Mouse (Mus musculus) embryonic facial prominence, embryonic 14.5 days (tissue): ENCODE measurements around the gene Il33. TPM values are rescaled to one million over a fixed set of nuclear protein-coding genes. Genes with fewer than 3 reads are reported as not detected.
A peak's percentile ranks its signal among the peaks of the same experiment; 100 is the strongest.

ENCODE experiments used
- ATAC-seq: fragments of 200-750 bp; cut with Nextera tagmentation; 2 replicates; pipeline ENCODE4 v1.8.0; 2017; ENCODE audit warnings: low read depth, moderate number of reproducible peaks, moderate TSS enrichment
- DNase-seq: peaks from one replicate; pipeline ENCODE4 v3.0.0-alpha.2; 2015; ENCODE audit warnings: low spot score
- H3K27ac ChIP-seq: fragments of 300-500 bp; sonication (generic); replicated peaks from 2 replicates; pipeline ENCODE4 v1.5.1; 2014; ENCODE audit warnings: low read depth, mild to moderate bottlenecking, low read length, moderate library complexity
- H3K27me3 ChIP-seq: fragments of 300-500 bp; sonication (generic); replicated peaks from 2 replicates; pipeline ENCODE4 v1.6.1; 2014; ENCODE audit warnings: low read length; ENCODE audit not compliant: control insufficient read depth, insufficient read depth
- H3K36me3 ChIP-seq: fragments of 300-500 bp; sonication (generic); 2 replicates; pipeline ENCODE4 v1.6.1; 2014; ENCODE audit warnings: low read length, mixed read lengths; ENCODE audit not compliant: control insufficient read depth, insufficient read depth
- H3K4me1 ChIP-seq: fragments of 300-500 bp; sonication (generic); 2 replicates; pipeline ENCODE4 v1.6.1; 2014; ENCODE audit warnings: antibody characterized with exemption, low read length; ENCODE audit not compliant: control insufficient read depth, insufficient read depth
- H3K4me2 ChIP-seq: fragments of 300-500 bp; sonication (generic); 2 replicates; pipeline ENCODE4 v1.6.1; 2014; ENCODE audit warnings: low read depth, mild to moderate bottlenecking, low read length, moderate library complexity, mixed read lengths
- H3K4me3 ChIP-seq: fragments of 300-500 bp; sonication (generic); 2 replicates; pipeline ENCODE4 v1.5.1; 2014; ENCODE audit warnings: low read depth, mild to moderate bottlenecking, low read length
- H3K9ac ChIP-seq: fragments of 300-500 bp; sonication (generic); 2 replicates; pipeline ENCODE4 v1.6.1; 2014; ENCODE audit warnings: low read depth, mild to moderate bottlenecking, low read length, moderate library complexity, mixed read lengths
- H3K9me3 ChIP-seq: fragments of 300-500 bp; sonication (generic); 2 replicates; pipeline ENCODE4 v1.6.1; 2016; ENCODE audit warnings: low read length; ENCODE audit not compliant: control insufficient read depth
- WGBS: fragments of 180-500 bp; shearing (Covaris S2); extraction: QIAGEN DNeasy Blood & Tissue Kit; methylation state at CpG from one replicate; pipeline ENCODE4 v1.1.7; 2014; 5-methylcytosine and 5-hydroxymethylcytosine counted together
- polyA plus RNA-seq: library from polyadenylated mRNA; unstranded; fragments of >200 nt; fragmentation: Nextera tagmentation; extraction: Ambion mirVana; gene quantifications from 2 replicates; pipeline ENCODE4 v1.2.1, GENCODE M21; 2014

Gene Il33
- polyA plus RNA-seq, 1 experiment from 2014 or later, result 12.3 TPM

- Histone ChIP-seq H3K27me3 (no peaks in the 10 kb centered on the region), H3K9ac (no peak overlapping the region), H3K4me1 (peaks cover 4% of the 10 kb centered on the region; the same call in 1 of the 2 replicates), H3K36me3 (no peaks in the 10 kb centered on the region), H3K27ac (no peak overlapping the region), H3K4me2 (no peak overlapping the region), H3K9me3 (no peaks in the 10 kb centered on the region), H3K4me3 (no peak overlapping the region)
- ATAC-seq, result no peak
- no peak for DNase-seq
- WGBS, result 72% methylated on average over 4 of the region's 4 CpGs
Measured at GRCm38 (mm10) chr19:29891981-29892380, 32.9 kb upstream of the Il33 start.

DNA sequence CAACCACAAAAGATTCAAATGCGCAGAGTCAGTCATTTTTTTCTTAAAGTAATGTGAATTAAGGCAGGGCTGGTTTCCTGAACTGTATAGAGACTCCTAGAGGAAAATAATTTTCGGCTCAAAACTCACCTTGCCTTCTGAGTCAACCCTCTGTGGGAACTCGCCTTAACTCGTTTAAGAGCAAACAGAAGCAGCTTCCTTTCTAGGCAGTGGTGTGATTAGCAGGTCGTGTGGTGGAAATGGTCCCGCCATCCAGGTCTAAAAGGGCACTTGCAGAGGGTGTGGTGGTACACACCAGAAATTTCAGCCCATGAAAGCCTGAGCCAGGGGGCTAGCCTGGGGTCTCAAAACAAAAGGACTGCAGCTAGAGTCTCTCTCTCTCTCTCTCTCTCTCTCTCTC, 32.1 kb upstream of the Il33 start:
- peaks cover 4% of the 10 kb centered on the region; the same call in 1 of the 2 replicates for H3K4me1 ChIP-seq
- no peaks in the 10 kb centered on the region for H3K9me3 ChIP-seq
- no peaks in the 10 kb centered on the region for H3K27me3 ChIP-seq
- DNase-seq, result no peak
- H3K27ac ChIP-seq, result no peak overlapping the region
- H3K4me3 ChIP-seq, result no peak overlapping the region
- no peak for ATAC-seq
- no peak overlapping the region for H3K9ac ChIP-seq
- H3K4me2 ChIP-seq, result no peak overlapping the region
- H3K36me3 ChIP-seq, result no peaks in the 10 kb centered on the region
- 70% methylated on average over 6 of the region's 6 CpGs for WGBS

DNA sequence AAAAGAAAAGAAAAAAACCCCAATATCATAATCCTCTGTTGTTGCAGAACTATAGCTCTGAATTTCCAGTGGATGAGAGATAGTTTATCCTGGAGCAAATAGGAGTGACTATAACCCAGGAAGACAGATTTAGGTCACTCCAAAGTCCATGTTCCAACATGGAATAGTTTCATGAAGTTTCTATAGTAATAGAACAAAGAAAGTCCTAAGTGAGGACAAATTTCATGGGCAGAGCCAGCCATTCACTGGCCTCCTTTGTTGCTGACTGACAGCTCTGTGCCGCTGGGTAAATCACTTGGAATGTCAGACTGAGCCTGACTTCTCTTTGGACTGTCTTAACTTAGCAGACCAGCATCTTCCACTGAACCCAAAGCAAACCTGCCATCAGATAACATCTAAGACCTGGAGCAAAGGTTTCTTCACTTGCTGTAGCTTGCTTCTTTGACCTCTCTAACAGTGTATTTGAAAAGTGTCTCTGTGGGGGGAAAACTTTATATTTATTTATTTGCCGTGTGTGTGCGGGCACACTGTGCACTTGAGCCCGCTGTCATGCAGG, 31.1 kb upstream of the Il33 start:
- ATAC-seq, result no peak
- DNase-seq, result no peak
- Histone ChIP-seq H3K27me3 (no peaks in the 10 kb centered on the region), H3K4me3 (no peak overlapping the region), H3K9me3 (no peaks in the 10 kb centered on the region), H3K27ac (no peak overlapping the region), H3K4me1 (peaks cover 4% of the 10 kb centered on the region; the same call in 1 of the 2 replicates), H3K9ac (no peak overlapping the region), H3K36me3 (no peaks in the 10 kb centered on the region), H3K4me2 (no peak overlapping the region)
- WGBS, result 72% methylated on average over 4 of the region's 4 CpGs

- H3K9ac ChIP-seq, result no peak overlapping the region
- 78% methylated on average over 12 of the region's 12 CpGs for WGBS
- no peak overlapping the region for H3K4me2 ChIP-seq
- H3K4me1 ChIP-seq, result peaks cover 4% of the 10 kb centered on the region; the same call in 1 of the 2 replicates
- no peak overlapping the region for H3K27ac ChIP-seq
- H3K27me3 ChIP-seq, result no peaks in the 10 kb centered on the region
- no peak for ATAC-seq
- H3K9me3 ChIP-seq, result peaks cover 3% of the 10 kb centered on the region
- no peaks in the 10 kb centered on the region for H3K36me3 ChIP-seq
- no peak overlapping the region for H3K4me3 ChIP-seq
- DNase-seq, result no peak
Measured at GRCm38 (mm10) chr19:29894381-29894780, 30.5 kb upstream of the Il33 start.

DNA sequence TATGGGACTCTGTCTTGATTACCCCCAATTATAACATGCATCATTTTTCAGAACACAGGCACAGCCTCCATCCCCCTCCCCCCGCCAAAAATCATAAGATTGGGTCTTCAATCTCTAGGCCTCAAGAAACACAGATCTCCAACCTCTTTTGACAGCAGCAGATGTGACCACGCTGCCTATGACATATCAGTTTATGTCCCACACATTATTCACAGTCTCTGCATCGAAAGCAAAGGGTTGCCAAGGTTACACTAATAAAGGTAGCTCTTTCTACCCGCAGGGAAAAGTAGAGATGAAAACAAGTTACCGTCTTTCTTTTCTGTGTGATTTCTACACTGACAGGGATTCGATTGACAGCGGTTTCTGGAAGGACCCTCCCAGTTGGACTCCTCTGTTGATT, 29.9 kb upstream of the Il33 start:
- H3K4me2 ChIP-seq, result no peak overlapping the region
- peaks cover 10% of the 10 kb centered on the region for H3K9me3 ChIP-seq
- H3K4me3 ChIP-seq, result no peak overlapping the region
- ATAC-seq (no peak), DNase-seq (no peak)
- H3K36me3 ChIP-seq, result no peaks in the 10 kb centered on the region
- peaks cover 4% of the 10 kb centered on the region; the same call in 1 of the 2 replicates for H3K4me1 ChIP-seq
- H3K27ac ChIP-seq, result no peak overlapping the region
- H3K9ac ChIP-seq, result no peak overlapping the region
- 63% methylated on average over 7 of the region's 7 CpGs for WGBS
- no peaks in the 10 kb centered on the region for H3K27me3 ChIP-seq

DNA sequence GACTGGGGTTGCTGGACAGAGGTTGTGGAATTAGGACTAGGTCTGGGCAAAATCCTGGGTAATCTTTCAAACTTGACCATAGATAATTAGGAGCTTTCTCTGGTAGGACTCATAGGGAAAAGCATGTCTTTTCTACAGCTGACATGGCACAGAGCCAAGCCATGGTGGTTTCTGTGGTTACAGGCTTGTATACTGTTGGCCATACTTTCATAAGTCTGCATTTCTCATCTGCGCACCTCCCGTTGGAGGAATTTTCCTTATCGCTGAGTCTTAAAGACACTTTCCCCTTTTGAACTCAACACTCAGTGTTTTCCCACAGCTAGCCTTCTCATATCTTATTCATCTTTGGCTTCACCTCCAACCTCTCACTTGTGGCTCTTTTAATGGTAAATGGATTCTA, 24.6 kb upstream of the Il33 start:
- DNase-seq (peak; percentile 76), ATAC-seq (0 out of 2 replicates have a peak, but pooled peaks have one; percentile 15)
- Histone ChIP-seq H3K4me2 (no peak overlapping the region), H3K27ac (no peak overlapping the region), H3K9me3 (peaks cover 11% of the 10 kb centered on the region), H3K4me3 (no peak overlapping the region), H3K36me3 (no peaks in the 10 kb centered on the region), H3K27me3 (no peaks in the 10 kb centered on the region), H3K9ac (no peak overlapping the region), H3K4me1 (no peaks in the 10 kb centered on the region)
- WGBS, result 39% methylated on average over 3 of the region's 3 CpGs

DNA sequence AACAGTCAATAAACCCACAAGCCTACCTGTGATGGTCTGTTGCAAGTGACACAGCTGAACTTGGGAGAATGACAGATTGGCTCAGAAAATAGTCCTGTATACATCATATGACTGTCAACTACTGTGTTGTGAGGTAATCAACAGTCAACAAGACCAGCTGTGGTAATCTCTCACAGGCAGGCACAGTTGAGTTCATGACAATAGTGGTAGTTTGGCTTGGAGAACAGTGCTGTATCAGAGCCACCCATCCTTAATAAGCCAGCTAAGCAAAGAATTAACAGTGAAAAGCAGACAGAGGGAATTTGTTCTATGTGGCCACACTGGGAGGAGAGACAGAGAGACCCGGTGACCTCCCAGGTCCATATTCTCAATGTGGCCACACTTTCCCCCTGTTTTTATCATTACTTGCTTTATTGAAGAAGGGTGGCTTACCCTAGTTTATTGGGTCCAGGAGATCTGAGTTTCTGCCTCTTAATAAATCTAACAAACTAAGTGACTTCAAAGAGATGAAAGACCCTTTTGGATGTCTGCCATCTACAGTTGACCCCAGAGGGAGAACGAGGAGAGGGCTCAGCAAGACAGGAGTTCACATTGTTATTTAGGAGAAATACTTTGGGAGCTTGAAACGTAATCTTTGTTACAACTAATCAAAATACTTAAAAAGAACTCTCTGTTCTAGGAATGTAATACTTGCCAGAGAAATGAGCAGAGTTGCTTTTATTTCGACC, 22.4 kb upstream of the Il33 start:
- Histone ChIP-seq H3K27me3 (no peaks in the 10 kb centered on the region), H3K4me1 (no peaks in the 10 kb centered on the region), H3K4me3 (no peak overlapping the region), H3K9ac (no peak overlapping the region), H3K4me2 (no peak overlapping the region), H3K9me3 (peaks cover 11% of the 10 kb centered on the region), H3K27ac (no peak overlapping the region), H3K36me3 (no peaks in the 10 kb centered on the region)
- WGBS, result 50% methylated on average over 4 of the region's 4 CpGs
- DNase-seq, result no peak
- ATAC-seq, result no peak

DNA sequence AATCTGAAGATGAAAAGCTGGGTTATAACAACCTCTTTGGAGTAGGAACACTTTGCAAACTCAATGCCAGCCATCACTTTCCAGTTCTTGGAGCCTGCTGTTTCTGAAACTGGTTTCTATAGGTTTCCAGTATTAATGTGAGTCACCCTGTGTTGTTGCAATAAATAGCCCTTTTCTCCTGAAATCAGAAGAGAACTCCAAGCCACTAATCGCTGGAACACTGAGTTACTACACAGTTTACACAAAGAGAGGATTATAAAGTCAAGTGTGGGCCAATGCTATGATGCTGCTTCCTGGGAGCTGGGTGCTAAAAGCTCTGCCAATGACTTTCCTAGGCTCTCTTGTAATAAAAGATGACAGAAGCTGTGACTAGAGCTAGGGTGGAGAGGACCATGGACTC, 19.0 kb upstream of the Il33 start:
- no peak overlapping the region for H3K27ac ChIP-seq
- no peaks in the 10 kb centered on the region for H3K9me3 ChIP-seq

DNA sequence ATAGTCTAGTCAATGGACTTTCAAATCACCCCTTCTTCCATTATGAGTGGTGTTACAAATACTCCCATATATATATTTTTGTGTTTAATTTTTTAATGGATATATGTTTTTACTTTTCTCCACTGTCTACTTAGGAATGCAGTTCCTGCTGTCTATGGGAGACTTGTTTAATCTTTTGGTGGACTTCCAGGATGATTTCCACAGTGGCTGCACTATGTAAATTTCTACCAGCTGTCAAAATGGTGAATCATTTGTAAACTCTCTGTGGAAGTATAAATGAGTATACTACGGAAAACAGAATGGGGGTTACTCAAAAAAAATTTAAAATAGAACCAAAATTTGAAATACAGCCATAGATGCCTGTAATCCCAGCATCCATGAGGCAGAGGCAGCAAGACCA, 15.7 kb upstream of the Il33 start:
- Histone ChIP-seq H3K36me3 (no peaks in the 10 kb centered on the region), H3K27me3 (no peaks in the 10 kb centered on the region), H3K9me3 (no peaks in the 10 kb centered on the region), H3K9ac (no peak overlapping the region), H3K27ac (no peak overlapping the region), H3K4me1 (no peaks in the 10 kb centered on the region), H3K4me2 (no peak overlapping the region), H3K4me3 (no peak overlapping the region)
- DNase-seq, result no peak
- 57% methylated on average over 1 of the region's 1 CpGs for WGBS
- ATAC-seq, result no peak

More for the DNA sequence above, 19.0 kb upstream of the Il33 start:
- Histone ChIP-seq H3K4me2 (no peak overlapping the region), H3K9ac (no peak overlapping the region), H3K36me3 (no peaks in the 10 kb centered on the region), H3K27me3 (no peaks in the 10 kb centered on the region), H3K4me3 (no peak overlapping the region), H3K4me1 (no peaks in the 10 kb centered on the region)
- DNase-seq (no peak), ATAC-seq (no peak)
- WGBS, result 84% methylated on average over 1 of the region's 1 CpGs
